Mouse (Mus musculus) C2C12 (cell line): ENCODE results near the gene Cald1.

Experiments used
- CEBPB ChIP-seq: IDR thresholded peaks from one replicate; pipeline ENCODE4 v1.6.1; 2011; ENCODE audit warnings: low read depth, mild to moderate bottlenecking, control low read depth, moderate library complexity
- CTCF ChIP-seq: IDR thresholded peaks from one replicate; pipeline ENCODE4 v1.5.1; 2011; ENCODE audit not compliant: control insufficient read depth, insufficient read depth, insufficient read length
- MAX ChIP-seq: IDR thresholded peaks from one replicate; pipeline ENCODE4 v1.6.1; 2011; ENCODE audit warnings: mild to moderate bottlenecking, control low read depth
- MYOD1 ChIP-seq: IDR thresholded peaks from one replicate; pipeline ENCODE4 v1.6.1; 2011; ENCODE audit warnings: low read depth; ENCODE audit not compliant: control insufficient read depth, insufficient read length

GRCm38 (mm10) chr6:34711620-34712019 lies 113.3 kb downstream of the Cald1 start:
- TF ChIP-seq CTCF: no peak
- TF ChIP-seq MYOD1: no peak
- no peak for TF ChIP-seq MAX
- TF ChIP-seq CEBPB: no peak
